Mouse (Mus musculus) liver, embryonic 14.5 days (tissue): ENCODE results near the gene BC049762.

ENCODE experiments used
- CTCF ChIP-seq: IDR thresholded peaks from 2 replicates; pipeline ENCODE4 v1.5.1; 2016; ENCODE audit warnings: antibody characterized with exemption, low read depth, control low read depth
- EP300 ChIP-seq: IDR thresholded peaks from 2 replicates; pipeline ENCODE4 v1.6.1; 2016; ENCODE audit warnings: antibody characterized with exemption, low read depth

DNA sequence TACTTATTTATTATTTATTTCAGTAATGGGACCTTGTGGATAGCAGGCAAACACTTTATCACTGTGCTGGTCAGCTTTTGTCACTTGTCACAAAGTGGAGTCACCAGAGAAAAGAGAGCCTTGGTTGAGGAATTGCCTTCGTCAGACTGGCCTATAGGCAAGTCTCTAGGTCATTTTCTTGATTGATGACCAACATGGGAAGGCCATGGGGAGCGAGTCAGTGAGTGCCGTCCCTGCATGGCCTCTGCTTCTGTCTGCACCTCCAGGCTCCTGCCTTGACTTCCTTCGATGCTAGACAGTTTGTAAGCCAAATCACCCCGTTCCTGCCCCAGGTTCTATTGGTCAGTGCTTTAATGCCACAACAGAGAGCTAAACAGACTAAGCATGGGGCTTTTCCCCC, 39.5 kb upstream of the BC049762 start:
- TF ChIP-seq CTCF = no peak
- no peak for TF ChIP-seq EP300
